Mouse (Mus musculus) adrenal gland, postnatal 0 days (tissue): ENCODE results near the gene Ccl22. TPM values are rescaled to one million over a fixed set of nuclear protein-coding genes. Genes with fewer than 3 reads are reported as not detected.

ENCODE experiments used
- polyA plus RNA-seq: library from polyadenylated mRNA; unstranded; fragments of >200 nt; fragmentation: Nextera tagmentation; extraction: Ambion mirVana; gene quantifications from 2 replicates; pipeline ENCODE4 v1.2.1, GENCODE M21; 2015

Ccl22 gene
- not detected in 2 replicates for polyA plus RNA-seq

GRCm38 (mm10) chr8:94745476-94746184 is at the start of gene Ccl22:
Gene Ccl22, plus strand, starts transcription at chr8:94745590.

GRCm38 (mm10) chr8:94695994-94696384 is 49.4 kb upstream of the Ccl22 start, which contains the start of gene Pllp:
Gene Pllp, minus strand, starts transcription at chr8:94696278.

GRCm38 (mm10) chr8:94771941-94772670 is 26.7 kb downstream of the Ccl22 start, which contains the start of gene Cx3cl1:
Gene Cx3cl1, plus strand, starts transcription at chr8:94772009.

Other genes starting within 250 kb of the Ccl22 start
- gene Cpne2, start 212.6 kb upstream of the Ccl22 start, polyA plus RNA-seq = 16.9 and 17.3 TPM in 2 replicates
- 15.1 and 20.2 TPM in 2 replicates for gene Rspry1, start 143.7 kb upstream of the Ccl22 start, polyA plus RNA-seq
- 40.3 and 54.1 TPM in 2 replicates for gene Fam192a, start 143.6 kb upstream of the Ccl22 start, polyA plus RNA-seq
- 79.6 and 105 TPM in 2 replicates for gene Arl2bp, start 79.0 kb upstream of the Ccl22 start, polyA plus RNA-seq
- gene Pllp, start 49.3 kb upstream of the Ccl22 start, polyA plus RNA-seq = 3.0 and 3.1 TPM in 2 replicates
- gene Cx3cl1, start 26.4 kb downstream of the Ccl22 start, polyA plus RNA-seq = 15.1 and 16.2 TPM in 2 replicates
- 1.1 and 1.2 TPM in 2 replicates for gene Ccl17, start 64.9 kb downstream of the Ccl22 start, polyA plus RNA-seq
- gene Coq9, start 92.7 kb downstream of the Ccl22 start, polyA plus RNA-seq = 96.9 and 125 TPM in 2 replicates
- gene Ciapin1, start 92.8 kb downstream of the Ccl22 start, polyA plus RNA-seq = 78.5 and 86.3 TPM in 2 replicates
- gene Polr2c, start 111.9 kb downstream of the Ccl22 start, polyA plus RNA-seq = 88.1 and 91.8 TPM in 2 replicates
- 14.9 and 15.1 TPM in 2 replicates for gene Dok4, start 130.7 kb downstream of the Ccl22 start, polyA plus RNA-seq
- 16.4 and 20.7 TPM in 2 replicates for gene Ccdc102a, start 172.5 kb downstream of the Ccl22 start, polyA plus RNA-seq
- 0.08 and 0.16 TPM in 2 replicates for gene Adgrg5, start 178.1 kb downstream of the Ccl22 start, polyA plus RNA-seq
- 14.0 and 15.7 TPM in 2 replicates for gene Adgrg1, start 229.2 kb downstream of the Ccl22 start, polyA plus RNA-seq